Mouse (Mus musculus) ES-Bruce4 (cell line): ENCODE results near the gene Helb. TPM values are rescaled to one million over a fixed set of nuclear protein-coding genes. Genes with fewer than 3 reads are reported as not detected.

Experiments
- H3K27ac ChIP-seq: 2 replicates; pipeline ENCODE4 v1.5.1; 2012; ENCODE audit warnings: low read length, inconsistent platforms; ENCODE audit not compliant: insufficient read depth
- H3K27me3 ChIP-seq: 2 replicates; pipeline ENCODE4 v1.6.1; 2012; ENCODE audit warnings: mild to moderate bottlenecking, low read length, inconsistent platforms; ENCODE audit not compliant: control insufficient read depth, poor library complexity, insufficient read depth, severe bottlenecking
- H3K36me3 ChIP-seq: 2 replicates; pipeline ENCODE4 v1.6.1; 2012; ENCODE audit warnings: inconsistent platforms, mild to moderate bottlenecking, low read length, moderate library complexity; ENCODE audit not compliant: control insufficient read depth, poor library complexity, insufficient read depth, severe bottlenecking
- H3K4me1 ChIP-seq: one replicate; pipeline ENCODE4 v1.8.1; 2011; ENCODE audit warnings: low read length; ENCODE audit not compliant: control insufficient read depth, insufficient read depth
- H3K4me3 ChIP-seq: 2 replicates; pipeline ENCODE4 v1.5.1; 2011; ENCODE audit warnings: low read depth, mild to moderate bottlenecking, low read length
- H3K9ac ChIP-seq: 2 replicates; pipeline ENCODE4 v1.6.1; 2012; ENCODE audit warnings: low read depth, mild to moderate bottlenecking, inconsistent platforms; ENCODE audit not compliant: poor library complexity, severe bottlenecking
- H3K9me3 ChIP-seq: replicated peaks from 2 replicates; pipeline ENCODE4 v1.6.1; 2012; ENCODE audit warnings: mild to moderate bottlenecking, low read length, inconsistent platforms; ENCODE audit not compliant: control insufficient read depth, poor library complexity, insufficient read depth, severe bottlenecking
- CTCF ChIP-seq: IDR thresholded peaks from one replicate; pipeline ENCODE4 v1.8.1; 2011; ENCODE audit warnings: low read depth, low read length
- EP300 ChIP-seq: IDR thresholded peaks from 2 replicates; pipeline ENCODE4 v1.6.1; 2011; ENCODE audit warnings: low read depth, low read length; ENCODE audit not compliant: insufficient read depth
- POLR2A ChIP-seq: IDR thresholded peaks from one replicate; pipeline ENCODE4 v1.8.1; 2011; ENCODE audit warnings: low read length; ENCODE audit not compliant: insufficient read depth
- polyA plus RNA-seq: library from polyadenylated mRNA; stranded (reverse); fragments of >200 nt; gene quantifications from 2 replicates; pipeline ENCODE4 v1.2.4, GENCODE M21; 2011; ENCODE audit warnings: low read depth; ENCODE audit not compliant: missing spikeins, insufficient read depth, insufficient read length

Helb gene
- polyA plus RNA-seq, 1 experiment, result 30.4 TPM

- H3K27ac ChIP-seq, result no peak overlapping the region
- peaks cover 3% of the 10 kb centered on the region for H3K4me1 ChIP-seq
- no peaks in the 10 kb centered on the region for H3K9me3 ChIP-seq
- no peak overlapping the region for H3K4me3 ChIP-seq
- H3K9ac ChIP-seq, result no peak overlapping the region
- H3K27me3 ChIP-seq, result no peaks in the 10 kb centered on the region
- no peak for TF ChIP-seq CTCF
- no peak for TF ChIP-seq EP300
- TF ChIP-seq POLR2A, result no peak
- H3K36me3 ChIP-seq, result no peaks in the 10 kb centered on the region
These were observed 23.3 kb upstream of the Helb start for GRCm38 (mm10) chr10:120136020-120136562.

GRCm38 (mm10) chr10:120133697-120134096 is 20.9 kb upstream of the Helb start:
- no peak overlapping the region for H3K4me3 ChIP-seq
- no peak for TF ChIP-seq EP300
- no peak for TF ChIP-seq CTCF
- TF ChIP-seq POLR2A, result no peak
- H3K36me3 ChIP-seq, result no peaks in the 10 kb centered on the region
- H3K27me3 ChIP-seq, result no peaks in the 10 kb centered on the region
- no peaks in the 10 kb centered on the region for H3K9me3 ChIP-seq
- H3K9ac ChIP-seq, result no peak overlapping the region
- H3K4me1 ChIP-seq, result peaks cover 3% of the 10 kb centered on the region
- H3K27ac ChIP-seq, result no peak overlapping the region

- no peaks in the 10 kb centered on the region for H3K36me3 ChIP-seq
These were observed 17.8 kb upstream of the Helb start for GRCm38 (mm10) chr10:120130621-120131020.

GRCm38 (mm10) chr10:120128601-120129277 is 16.0 kb upstream of the Helb start:
- Histone ChIP-seq H3K27me3 (no peaks in the 10 kb centered on the region), H3K4me3 (no peak overlapping the region), H3K9ac (no peak overlapping the region), H3K4me1 (peaks cover 3% of the 10 kb centered on the region), H3K36me3 (no peaks in the 10 kb centered on the region), H3K27ac (no peak overlapping the region), H3K9me3 (no peaks in the 10 kb centered on the region)
- no peak for TF ChIP-seq CTCF
- TF ChIP-seq EP300, result no peak
- TF ChIP-seq POLR2A, result no peak

More at GRCm38 (mm10) chr10:120130621-120131020, 17.8 kb upstream of the Helb start:
- Histone ChIP-seq H3K27me3 (no peaks in the 10 kb centered on the region), H3K4me3 (no peak overlapping the region), H3K9me3 (no peaks in the 10 kb centered on the region), H3K9ac (no peak overlapping the region), H3K4me1 (peaks cover 3% of the 10 kb centered on the region), H3K27ac (no peak overlapping the region)
- no peak for TF ChIP-seq EP300
- peak; percentile 38 for TF ChIP-seq CTCF

GRCm38 (mm10) chr10:120125465-120125857 is 12.7 kb upstream of the Helb start:
- TF ChIP-seq EP300, result no peak
- no peak for TF ChIP-seq POLR2A
- TF ChIP-seq CTCF, result no peak
- no peak overlapping the region for H3K9ac ChIP-seq

GRCm38 (mm10) chr10:120124801-120125464 is 12.1 kb upstream of the Helb start:
- Histone ChIP-seq H3K9me3 (no peaks in the 10 kb centered on the region), H3K4me3 (no peak overlapping the region), H3K4me1 (no peaks in the 10 kb centered on the region), H3K27ac (no peak overlapping the region), H3K9ac (no peak overlapping the region), H3K36me3 (no peaks in the 10 kb centered on the region), H3K27me3 (no peaks in the 10 kb centered on the region)
- TF ChIP-seq POLR2A (no peak), EP300 (no peak), CTCF (peak; percentile 77)

More at GRCm38 (mm10) chr10:120125465-120125857, 12.7 kb upstream of the Helb start:
- no peaks in the 10 kb centered on the region for H3K4me1 ChIP-seq
- H3K27me3 ChIP-seq, result no peaks in the 10 kb centered on the region
- H3K4me3 ChIP-seq, result no peak overlapping the region
- no peaks in the 10 kb centered on the region for H3K36me3 ChIP-seq
- no peaks in the 10 kb centered on the region for H3K9me3 ChIP-seq
- H3K27ac ChIP-seq, result no peak overlapping the region
